Mouse (Mus musculus) adrenal gland (tissue): ENCODE results near the gene Arl14ep.
"Not testable (repeated sequence)": the region's sequence is repeated elsewhere in the genome, so short reads cannot be mapped to it uniquely, and the experiment has no call there.

Experiments
- intact Hi-C: fragments of 180-260 bp; cut with DNase I; formaldehyde crosslinking; loops from one replicate; pipeline ENCODE4 v1.15.1; 2025
- long read RNA-seq, 2 experiments: library from polyadenylated mRNA; unstranded; transcript quantifications; one replicate each; pipeline ENCODE4 v2.0.0; 2020; ENCODE audit warnings: borderline replicate concordance in 1 of 2; ENCODE audit not compliant: insufficient replicate concordance in 1 of 2

Gene Arl14ep
- long read RNA-seq, experiment 1, partial matches to known transcripts: 1 of 27 reads
- long read RNA-seq, experiment 1, other reads (novel, unspliced or antisense): 21 of 27 reads
- long read RNA-seq, experiment 2, partial matches to known transcripts: 1 of 11 reads
- long read RNA-seq, experiment 2, other reads (novel, unspliced or antisense): 10 of 11 reads

DNA sequence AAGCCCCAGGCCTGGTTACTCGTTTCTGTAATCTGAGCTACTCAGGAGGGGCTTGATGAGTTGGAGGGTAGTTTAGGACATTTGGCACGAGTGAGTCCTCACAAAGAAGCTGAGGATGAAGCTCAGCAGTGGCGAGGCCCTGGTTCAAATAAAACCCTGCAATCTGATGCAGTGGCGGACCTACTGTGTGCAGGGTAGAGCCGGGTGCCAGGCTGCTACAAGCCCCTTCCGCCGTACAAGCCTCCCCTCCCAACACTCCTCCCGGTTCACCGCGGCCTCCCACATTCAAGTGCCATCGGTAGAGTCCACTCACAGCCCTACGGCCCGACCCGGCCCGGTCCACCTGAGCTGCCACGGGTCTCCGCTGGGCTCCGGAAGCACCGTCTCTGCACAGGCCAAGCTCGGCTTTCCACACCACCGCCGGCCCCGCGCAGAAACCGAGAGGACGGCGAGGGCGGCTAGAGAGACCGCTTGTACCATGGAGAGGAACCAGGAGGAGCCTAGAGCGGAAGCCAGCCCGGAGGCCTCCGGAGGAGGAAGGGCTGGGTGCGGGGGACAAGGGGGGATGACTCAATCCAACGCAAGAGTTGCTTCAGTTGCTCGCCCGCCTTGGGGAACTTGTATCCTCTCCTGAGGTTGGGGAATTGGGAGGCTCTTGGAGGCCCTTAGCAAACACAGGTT is at the start of gene Arl14ep:
Gene Arl14ep, minus strand, starts transcription at position 466 of the 681 bp plus-strand sequence.
- intact Hi-C loops: no loop called here

DNA sequence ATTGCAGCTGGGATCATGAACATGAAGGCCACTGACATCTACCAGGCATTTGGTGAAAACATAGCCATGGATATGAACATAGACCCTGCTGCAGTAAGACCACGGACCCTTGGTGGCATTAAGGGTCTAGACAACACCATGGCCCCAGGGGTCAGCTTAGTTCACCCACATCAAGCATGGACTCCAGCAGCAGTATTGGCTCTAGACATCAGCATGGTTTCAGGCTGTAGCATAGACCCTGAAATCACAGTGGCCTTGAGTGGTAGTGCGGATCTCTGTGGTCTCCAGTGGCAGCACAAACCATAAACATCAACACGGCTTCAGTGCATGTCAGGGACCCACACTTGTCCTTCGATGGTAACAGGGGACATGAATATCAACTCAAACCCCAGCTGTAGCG is 48.5 kb upstream of the Arl14ep start:
- intact Hi-C loops: no loop called here

DNA sequence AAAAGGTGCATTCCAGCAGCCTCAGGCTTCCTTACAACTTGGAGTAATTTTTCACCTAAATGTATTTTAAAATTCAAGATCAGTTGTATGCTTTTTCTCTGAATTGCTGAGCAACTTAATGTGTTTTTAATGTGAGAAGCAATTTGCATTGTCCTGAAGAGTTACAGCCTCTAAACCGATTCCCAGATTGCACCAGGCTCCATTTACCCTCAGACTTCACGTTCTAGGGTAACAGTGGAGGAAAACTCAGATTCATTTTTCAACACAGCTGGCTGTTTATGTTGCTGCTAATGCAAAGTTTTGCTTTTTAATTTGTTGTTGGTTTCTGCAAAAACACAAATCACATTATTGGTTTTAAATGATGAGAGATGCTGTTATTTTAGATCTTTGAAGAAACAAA is 45.1 kb upstream of the Arl14ep start:
- intact Hi-C loops: no loop called here

DNA sequence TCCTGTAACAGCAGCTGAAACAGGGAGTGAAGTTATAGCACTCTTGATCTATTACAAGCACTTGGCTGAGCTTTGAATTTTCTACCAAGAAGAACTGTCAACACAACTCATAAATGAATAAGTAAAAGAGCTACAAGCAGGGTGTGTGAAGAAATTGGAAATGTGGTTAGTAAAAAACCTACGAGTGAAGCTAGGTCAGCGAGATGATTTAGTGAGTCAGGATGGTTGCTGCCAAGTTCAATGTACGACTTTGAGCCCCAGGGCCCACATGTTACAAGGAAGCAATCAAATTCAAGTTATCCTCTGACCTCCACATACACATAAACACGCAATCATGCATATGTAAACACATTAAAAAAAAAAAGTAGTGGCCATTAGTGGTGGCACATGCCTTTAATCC is 38.9 kb upstream of the Arl14ep start:
- intact Hi-C loops: no loop called here

DNA sequence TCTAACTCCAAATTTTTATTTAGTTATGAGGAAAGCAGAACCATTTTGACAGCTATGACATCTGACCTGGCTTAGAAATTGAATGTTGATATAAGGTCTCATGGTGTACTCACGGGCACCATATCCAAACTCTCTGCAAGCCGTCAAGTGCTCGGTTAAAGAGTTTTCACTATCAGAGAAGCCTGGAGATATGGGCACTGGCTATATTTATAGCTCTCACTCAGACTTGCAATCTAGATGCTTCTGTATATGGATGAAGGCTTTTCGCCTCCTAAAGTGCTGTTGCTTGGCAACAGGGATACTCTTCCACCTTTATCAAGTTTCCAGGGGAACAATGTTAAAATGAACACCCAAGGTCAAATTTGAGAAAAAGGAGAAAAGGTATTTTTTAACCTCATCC is 38.1 kb upstream of the Arl14ep start:
- intact Hi-C loops: no loop called here

DNA sequence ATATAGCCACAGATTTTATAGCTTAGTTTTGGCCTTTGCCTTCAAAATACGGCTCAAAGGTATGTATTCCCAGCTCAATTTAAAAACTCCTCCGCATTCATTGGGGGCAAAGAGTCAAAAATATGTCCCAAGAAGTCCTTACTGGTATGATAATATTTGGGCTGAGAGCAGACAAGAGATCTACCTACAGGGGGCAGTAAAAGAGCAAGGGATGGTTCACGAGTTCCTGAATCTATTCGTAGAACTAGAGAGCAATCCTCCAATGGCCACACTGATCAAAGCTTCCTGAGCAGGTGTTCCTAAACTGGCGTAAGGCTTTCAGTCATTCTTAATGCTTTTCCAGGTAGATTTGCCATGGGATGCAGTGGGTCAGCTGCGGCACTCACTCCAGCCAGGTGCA is 35.9 kb upstream of the Arl14ep start:
- intact Hi-C loops: loop anchor here (1.0 kb wide), 1 partner anchor 173 kb away; no protein-coding TSS in a partner anchor

DNA sequence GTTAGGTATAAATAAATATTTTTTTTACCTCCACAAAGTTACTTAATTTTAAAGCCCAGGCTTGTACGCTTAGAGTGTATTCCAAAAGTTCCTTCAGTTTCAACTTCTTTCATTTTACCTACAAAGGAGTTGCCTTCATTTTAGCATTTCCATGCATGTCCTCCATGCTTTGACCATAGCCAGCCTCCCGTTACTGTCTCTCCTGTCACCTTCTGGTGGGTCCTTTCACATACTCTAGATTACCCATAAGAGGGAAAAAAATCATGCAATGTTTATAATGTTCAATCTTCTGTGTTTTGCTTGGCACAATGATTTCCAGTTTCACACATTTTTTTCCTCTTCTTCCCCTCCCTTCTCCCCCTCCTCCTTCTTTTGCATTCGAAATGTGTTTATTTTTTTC is 32.2 kb upstream of the Arl14ep start:
- intact Hi-C loops: no loop called here

DNA sequence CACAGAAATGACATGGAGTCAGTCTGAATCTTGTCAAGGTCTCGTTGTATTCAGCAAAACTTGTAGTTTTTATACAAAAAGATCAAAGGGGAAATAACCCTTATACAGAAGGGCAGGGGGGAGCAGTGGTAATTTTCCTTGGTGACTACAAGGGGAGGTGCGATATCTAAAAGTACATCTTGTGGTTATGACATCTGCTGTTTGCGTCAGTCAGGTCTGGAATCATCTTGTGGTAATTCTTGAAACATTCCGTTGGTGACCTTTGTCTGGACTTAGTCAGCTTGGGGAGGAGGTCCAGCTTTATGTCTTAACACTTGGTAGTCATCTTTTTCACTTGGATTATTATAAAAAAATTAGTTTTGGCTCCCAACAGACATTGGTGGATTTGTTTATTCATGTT is 31.7 kb upstream of the Arl14ep start:
- intact Hi-C loops: not testable (repeated sequence)

DNA sequence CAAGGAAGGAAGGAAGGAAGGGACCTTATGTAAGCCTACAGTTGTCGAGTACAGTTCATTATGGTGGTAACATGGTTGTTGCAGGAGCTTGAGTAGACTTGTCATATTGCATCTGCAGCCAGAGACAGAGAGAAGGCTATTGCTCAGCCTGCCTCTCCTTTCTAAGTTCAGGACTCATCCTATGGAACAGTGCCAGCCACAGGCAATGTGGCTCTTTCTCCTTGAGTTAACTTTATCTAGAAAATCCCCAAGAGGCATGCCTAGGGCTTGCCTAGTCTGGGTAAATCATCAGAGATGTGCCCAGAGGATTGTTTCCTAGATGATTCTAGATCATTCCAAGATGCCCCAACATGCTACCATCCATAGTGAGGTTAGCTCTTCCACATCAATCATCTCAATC is 17.0 kb upstream of the Arl14ep start:
- intact Hi-C loops: no loop called here

DNA sequence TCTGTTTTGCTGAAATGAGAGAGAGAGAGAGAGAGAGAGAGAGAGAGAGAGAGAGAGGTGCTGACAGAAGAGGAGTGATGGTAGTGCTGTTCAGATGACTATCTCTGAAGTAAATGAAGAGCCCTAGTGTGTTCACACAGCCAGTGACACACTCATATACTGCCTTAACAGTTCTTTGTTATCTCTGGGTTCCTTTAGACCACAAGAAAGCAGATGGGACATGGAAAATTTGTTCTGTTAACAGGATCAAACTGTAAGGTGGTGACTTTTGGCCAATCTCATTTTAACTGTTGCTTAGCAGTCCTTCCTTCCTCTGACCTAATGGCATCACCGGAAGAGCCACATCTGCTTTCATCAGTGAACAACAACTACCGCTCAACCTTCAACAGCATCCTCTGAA is 10.7 kb upstream of the Arl14ep start:
- intact Hi-C loops: no loop called here

DNA sequence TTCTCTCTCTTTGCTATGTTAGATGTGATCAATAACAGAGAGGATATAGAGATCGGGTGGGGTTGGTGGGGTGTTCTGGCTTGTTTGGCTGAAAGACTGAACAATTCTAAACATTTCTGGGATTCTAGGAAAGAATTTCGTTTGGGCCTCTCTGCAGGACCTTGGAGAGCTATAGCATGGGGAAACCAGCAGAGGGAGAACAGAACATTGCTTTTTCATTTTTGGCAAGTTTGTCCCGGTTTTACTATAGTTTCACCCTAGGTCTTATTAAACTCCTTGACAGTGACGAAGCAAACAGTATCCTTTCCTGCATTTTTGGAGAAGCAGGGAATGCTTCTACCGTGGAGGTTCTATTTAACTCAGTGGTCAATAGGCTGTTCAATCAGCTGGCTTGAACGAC is 8.3 kb upstream of the Arl14ep start:
- intact Hi-C loops: no loop called here

DNA sequence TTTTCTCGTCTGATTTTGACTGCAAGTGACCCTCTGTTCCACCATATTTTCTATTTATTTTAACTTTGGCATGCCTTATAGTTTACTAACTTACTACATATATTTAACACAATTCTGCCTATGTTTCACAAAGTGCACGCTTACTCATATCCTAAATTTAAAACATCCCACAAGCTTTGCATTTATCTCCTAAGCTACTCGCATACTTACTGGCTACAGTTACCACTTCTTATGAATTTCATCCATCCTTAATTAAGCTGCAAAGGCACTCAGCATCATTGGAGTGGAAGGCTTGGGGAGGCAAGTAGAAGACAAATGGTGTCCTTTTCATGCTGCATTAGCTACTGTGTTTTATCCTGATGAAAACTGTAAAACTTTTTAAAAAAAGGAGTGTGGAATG is 2.2 kb upstream of the Arl14ep start:
- intact Hi-C loops: no loop called here

DNA sequence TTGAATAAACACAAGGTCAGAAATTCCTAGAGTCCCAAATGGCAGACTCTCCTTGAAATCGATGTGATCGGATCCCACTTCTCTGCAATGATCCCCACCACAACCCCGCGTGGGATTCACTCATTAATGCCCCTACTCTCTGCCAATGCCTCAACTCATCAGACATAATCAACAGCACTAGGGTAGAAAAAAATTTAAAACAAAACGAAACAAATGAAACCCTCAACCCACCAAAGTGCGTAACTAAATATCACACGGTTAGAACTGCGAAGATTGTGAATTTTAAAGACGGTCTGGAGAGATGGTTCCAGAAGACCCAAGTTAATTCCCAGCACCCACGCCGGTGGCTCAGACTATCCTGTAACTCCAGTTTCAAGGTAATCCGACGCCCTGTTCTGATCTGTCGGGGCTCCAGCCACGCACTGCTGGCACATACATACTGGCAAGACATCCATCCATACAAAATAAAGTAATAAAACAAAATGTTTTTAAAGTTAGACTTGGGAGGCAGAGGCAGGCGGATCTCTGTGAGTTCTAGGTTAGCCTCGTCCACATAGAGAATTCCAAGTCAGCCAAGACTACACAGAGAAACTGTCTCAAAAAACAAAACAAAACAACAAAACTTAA is 779 bp downstream of the Arl14ep start:
- intact Hi-C loops: no loop called here

DNA sequence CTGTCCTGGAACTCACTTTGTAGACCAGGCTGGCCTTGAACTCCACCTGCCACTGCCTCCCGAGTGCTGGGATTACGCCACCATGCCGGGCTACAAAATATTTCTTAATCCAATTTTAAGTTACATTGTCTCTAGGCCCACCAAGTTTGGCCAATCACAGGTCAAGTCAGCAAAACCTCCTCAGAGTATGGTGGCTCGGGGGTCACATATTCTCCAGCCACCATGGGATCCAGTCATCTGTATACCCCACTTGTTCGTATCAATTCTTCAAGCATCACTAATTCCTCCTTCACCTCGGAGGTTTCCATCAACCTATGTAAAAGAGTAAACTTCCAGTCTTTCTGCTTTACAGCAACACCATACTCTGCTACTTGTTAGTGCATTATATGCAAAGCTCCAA is 1.4 kb downstream of the Arl14ep start:
- intact Hi-C loops: no loop called here

DNA sequence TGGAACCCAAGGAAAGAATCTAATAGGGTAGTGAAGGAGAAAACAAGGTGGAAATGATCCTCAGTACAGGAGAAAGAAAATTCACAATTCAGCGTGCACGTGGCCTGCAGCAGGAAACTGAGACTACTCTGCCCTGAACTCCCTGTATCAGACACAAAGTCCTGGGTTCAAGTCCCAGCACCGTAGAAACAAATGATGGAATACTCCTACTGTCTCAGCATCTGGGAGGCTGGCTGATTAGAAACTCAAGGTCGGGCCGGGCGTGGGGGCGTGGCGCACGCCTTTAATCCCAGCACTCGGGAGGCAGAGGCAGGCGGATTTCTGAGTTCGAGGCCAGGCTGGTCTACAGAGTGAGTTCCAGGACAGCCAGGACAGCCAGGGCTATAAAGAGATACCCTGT is 3.3 kb downstream of the Arl14ep start:
- intact Hi-C loops: no loop called here

DNA sequence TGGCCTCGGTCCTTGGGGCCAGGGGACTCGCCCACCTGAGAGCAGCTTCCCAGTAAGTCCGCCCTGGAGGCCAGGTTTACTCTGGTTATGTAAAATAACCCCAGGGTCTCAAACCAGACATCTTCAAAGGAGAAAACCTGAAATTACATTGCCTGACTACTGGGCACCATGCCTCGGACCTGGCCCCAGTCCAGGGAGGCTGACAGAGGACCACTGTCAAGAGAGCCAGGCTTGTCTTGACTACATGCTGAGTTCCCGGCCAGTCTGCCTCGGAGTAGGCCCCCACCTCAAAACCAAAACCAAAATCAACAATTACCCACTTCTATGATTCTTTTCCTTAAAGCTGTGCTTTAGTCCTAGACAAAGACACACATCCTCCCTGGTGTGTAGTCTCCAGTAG is 5.9 kb downstream of the Arl14ep start:
- intact Hi-C loops: no loop called here

DNA sequence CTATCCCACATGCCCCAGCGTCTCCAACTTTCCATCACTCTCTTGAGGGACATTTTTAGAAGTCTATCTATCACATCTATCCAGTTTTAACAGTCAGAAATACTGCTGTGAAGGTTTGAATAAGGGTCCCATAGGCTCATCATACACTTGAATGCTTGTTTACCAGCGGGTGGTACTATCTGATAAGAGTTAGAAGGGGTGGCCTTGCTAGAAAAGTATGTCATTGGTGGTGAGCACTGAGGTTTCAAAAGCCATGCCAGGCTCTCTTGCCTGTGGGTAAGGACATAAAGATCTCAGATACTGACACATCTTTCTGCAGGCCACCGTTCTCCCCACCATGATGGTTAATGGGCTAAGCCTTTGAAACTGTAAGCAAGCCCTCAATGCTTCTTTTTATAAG is 10.7 kb downstream of the Arl14ep start:
- intact Hi-C loops: no loop called here

DNA sequence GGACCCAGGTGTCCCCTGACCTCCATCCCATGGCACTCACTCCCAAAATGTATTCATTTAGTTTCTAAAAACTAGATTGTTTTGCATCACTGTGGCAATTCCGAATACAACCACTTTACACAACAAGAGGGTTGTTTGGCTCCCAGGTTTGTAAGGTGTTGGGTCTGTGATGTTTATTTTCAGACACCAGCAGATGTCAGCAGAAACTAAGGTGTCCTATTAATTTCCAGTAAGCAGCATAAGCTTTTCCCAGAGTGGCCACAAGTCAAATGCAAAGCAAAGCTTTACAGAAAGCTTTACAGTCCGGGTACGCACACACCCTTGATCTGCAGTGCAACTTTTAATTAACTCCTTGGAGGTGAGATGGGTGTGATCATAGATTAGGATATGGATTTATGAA is 12.6 kb downstream of the Arl14ep start:
- intact Hi-C loops: no loop called here

DNA sequence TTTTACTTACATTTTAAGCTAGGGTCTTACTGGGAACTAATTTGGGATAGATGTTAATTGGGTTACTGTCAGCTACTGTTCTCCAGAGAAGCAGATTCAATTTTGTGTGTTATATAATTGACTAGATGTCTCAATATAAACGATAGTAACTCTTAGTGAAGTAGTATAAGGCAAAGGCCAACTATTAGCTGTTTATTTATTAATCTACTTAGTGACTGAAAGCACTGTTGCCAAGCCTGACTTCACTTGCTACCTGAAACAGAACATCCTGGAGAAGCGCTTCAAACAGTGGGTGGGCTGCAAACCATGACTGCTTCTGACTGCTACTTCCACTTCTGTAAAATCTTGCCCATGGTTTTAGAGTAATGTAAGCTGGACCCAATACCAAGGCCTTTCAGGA is 13.2 kb downstream of the Arl14ep start:
- intact Hi-C loops: no loop called here

DNA sequence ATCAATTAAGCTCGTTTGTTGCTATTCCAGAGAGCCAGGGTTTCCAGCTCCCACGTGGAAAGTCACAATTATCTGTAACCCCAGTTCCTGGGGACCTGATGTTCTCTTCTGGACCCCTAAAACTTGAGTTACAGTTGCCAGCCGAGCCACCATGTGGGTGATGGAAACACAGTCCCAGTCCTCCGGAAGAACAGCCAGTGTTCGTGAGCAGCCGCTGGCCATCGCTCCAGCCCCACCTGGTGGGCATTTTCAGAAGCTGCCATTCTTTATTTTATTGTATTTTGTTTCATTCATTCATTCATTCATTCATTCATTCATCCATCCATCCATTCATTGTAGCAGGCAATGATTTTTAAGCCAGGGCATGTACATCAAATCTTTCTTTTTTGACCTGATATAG is 14.0 kb downstream of the Arl14ep start:
- intact Hi-C loops: no loop called here

DNA sequence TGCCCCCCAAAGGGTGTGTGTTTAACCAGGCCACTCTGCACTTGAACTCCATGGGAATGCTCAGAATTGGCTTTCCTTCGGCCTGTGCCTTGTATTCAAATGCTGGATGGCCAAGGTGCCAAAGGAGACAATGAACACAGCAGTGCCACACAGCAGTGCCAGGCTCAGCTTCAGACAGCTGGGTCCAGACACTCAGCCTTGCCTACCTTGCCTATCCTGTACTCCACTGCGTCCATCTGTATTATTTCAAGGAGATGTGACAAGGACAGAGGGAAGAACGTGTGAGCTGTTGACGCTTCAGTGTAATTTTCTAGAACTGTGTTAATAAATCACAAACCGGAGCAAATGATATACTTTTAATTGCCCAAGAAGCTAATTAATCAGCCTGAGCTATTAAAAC is 14.8 kb downstream of the Arl14ep start:
- intact Hi-C loops: loop anchor here (10.0 kb wide), 1 partner anchor 265 kb away; the partner anchor contains the start of gene Mpped2

DNA sequence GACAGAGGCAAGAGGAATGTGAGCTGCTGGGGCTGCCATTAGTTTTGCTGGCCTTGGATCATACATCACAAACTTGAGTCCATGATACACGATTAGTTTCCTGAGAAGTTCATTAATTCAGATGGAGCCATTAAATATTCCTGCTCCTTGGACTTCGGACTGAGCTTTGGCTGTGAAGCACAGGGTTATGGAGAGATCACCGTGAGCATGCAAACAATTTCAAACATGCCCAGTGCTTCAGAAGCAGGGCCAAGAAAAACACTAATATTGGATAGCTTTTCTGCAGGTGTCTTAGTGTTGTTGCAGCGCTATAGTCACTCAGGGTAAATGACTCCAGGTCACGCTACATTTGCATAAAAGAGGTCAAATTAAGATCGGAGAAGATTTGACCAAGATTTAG is 15.3 kb downstream of the Arl14ep start:
- intact Hi-C loops: loop anchor here (10.0 kb wide), 1 partner anchor 264 kb away; the partner anchor contains the start of gene Mpped2

DNA sequence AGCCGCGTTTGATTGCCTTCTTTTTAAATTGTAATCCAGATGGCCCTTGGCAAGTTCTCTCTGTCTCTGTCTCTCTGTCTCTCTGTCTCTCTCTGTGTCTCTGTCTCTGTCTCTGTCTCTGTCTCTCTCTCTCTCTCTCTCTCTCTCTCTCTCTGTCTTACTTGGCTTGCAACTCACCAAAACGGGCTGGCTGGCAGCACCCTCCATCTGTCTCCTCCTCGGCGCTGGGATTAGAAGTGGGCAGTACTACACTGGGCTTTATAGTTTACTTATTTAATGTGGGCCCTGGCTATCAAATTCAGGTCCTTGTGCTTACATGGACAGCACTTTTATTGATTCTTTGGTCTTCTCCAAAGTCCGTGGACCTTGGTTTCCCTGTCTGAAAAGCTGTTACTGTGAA is 18.1 kb downstream of the Arl14ep start:
- intact Hi-C loops: loop anchor here (10.0 kb wide), 1 partner anchor 261 kb away; the partner anchor contains the start of gene Mpped2
